Mouse (Mus musculus): ENCODE results near the gene Tshz2. TPM values are rescaled to one million over a fixed set of nuclear protein-coding genes. Genes with fewer than 3 reads are reported as not detected.

Tshz2 gene
- total RNA-seq, 1 experiment from 2014 or later: not detected

GRCm38 (mm10) chr2:169679951-169680350 is 47.1 kb downstream of the Tshz2 start:
- ATAC-seq (replicated peaks in 1 of 2; ENCODE audit: insufficient read depth in 1 of 2, low FRiP score in 2 of 2, low TSS enrichment in 1 of 2, low read depth in 1 of 2, poor library complexity in 2 of 2, severe bottlenecking in 2 of 2): no peak

DNA sequence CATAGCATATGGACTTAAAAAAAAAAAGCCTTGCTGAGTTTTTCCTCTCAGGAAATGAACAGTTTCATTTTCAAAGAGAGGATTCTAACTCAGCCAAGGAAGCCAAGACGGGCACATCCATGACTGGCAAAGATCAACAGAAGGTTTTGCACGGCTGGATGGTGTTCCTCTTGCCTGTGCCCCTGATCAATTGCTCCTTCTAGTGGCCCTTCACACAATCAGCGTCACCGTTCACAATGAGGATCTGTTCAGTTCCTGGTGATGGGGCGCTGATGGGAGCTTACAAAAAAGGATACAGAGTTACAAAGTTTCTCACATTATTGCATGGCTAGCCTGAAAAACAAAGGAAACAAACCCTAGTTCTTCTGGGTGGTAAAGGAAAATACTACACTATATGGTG is 52.4 kb downstream of the Tshz2 start:
- peak in 1 of 2 experiments; percentile 34; a peak in 1 of 4 replicates for ATAC-seq (replicated peaks in 1 of 2; ENCODE audit: insufficient read depth in 1 of 2, low FRiP score in 2 of 2, low TSS enrichment in 1 of 2, low read depth in 1 of 2, poor library complexity in 2 of 2, severe bottlenecking in 2 of 2)

DNA sequence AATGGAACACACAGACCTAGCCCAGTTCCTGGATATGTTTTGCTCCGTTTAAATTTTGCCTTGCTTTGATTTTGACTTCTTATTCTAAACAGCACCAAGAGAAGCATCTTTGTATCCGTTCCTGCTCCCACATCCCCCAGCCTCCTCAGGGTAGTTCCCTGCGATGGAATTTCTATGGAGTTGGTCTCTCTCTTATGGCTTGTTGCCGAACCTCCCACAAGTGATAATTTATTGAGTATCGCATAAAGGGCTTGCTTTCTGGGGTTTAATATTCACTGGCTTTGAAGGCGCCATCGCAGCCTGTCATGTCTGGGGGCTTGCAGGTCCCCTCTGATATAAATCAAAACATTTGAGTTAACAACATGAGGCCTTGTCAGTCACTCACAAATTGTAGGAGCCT is 52.9 kb downstream of the Tshz2 start:
- ATAC-seq (replicated peaks in 1 of 2; ENCODE audit: insufficient read depth in 1 of 2, low FRiP score in 2 of 2, low TSS enrichment in 1 of 2, low read depth in 1 of 2, poor library complexity in 2 of 2, severe bottlenecking in 2 of 2): no peak

- ATAC-seq (replicated peaks in 1 of 2; ENCODE audit: insufficient read depth in 1 of 2, low FRiP score in 2 of 2, low TSS enrichment in 1 of 2, low read depth in 1 of 2, poor library complexity in 2 of 2, severe bottlenecking in 2 of 2): no peak
Observed at GRCm38 (mm10) chr2:169686697-169687430, 54.1 kb downstream of the Tshz2 start.

DNA sequence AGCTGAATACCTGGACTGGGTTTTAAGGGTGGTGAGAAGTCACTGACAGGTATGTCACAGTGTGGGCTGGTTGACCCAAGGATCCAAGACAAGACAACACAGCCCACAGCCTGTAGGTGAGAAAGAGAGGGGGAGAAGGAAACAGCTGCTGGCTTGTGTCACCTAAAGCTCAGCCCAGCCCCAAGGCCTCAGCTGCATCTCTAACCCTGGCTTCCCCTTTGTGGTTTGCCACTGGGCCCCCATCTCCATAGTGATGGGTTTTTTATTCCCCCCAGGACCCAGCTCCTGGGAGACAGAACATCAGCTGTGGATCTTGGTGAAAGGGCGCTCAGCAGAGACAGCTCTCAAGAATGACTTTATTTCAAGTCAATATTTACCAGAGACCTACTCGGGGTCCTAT is 57.2 kb downstream of the Tshz2 start:
- peak; percentile 45 to 62; a peak in 3 of 4 replicates for ATAC-seq (replicated peaks in 1 of 2; ENCODE audit: insufficient read depth in 1 of 2, low FRiP score in 2 of 2, low TSS enrichment in 1 of 2, low read depth in 1 of 2, poor library complexity in 2 of 2, severe bottlenecking in 2 of 2)

GRCm38 (mm10) chr2:169694494-169694893 is 61.7 kb downstream of the Tshz2 start:
- ATAC-seq (replicated peaks in 1 of 2; ENCODE audit: insufficient read depth in 1 of 2, low FRiP score in 2 of 2, low TSS enrichment in 1 of 2, low read depth in 1 of 2, poor library complexity in 2 of 2, severe bottlenecking in 2 of 2): no peak

GRCm38 (mm10) chr2:169695025-169695424 is 62.2 kb downstream of the Tshz2 start:
- ATAC-seq (replicated peaks in 1 of 2; ENCODE audit: insufficient read depth in 1 of 2, low FRiP score in 2 of 2, low TSS enrichment in 1 of 2, low read depth in 1 of 2, poor library complexity in 2 of 2, severe bottlenecking in 2 of 2): no peak

- no peak for ATAC-seq (replicated peaks in 1 of 2; ENCODE audit: insufficient read depth in 1 of 2, low FRiP score in 2 of 2, low TSS enrichment in 1 of 2, low read depth in 1 of 2, poor library complexity in 2 of 2, severe bottlenecking in 2 of 2)
Observed at GRCm38 (mm10) chr2:169699141-169699540, 66.3 kb downstream of the Tshz2 start.

- no peak for ATAC-seq (replicated peaks in 1 of 2; ENCODE audit: insufficient read depth in 1 of 2, low FRiP score in 2 of 2, low TSS enrichment in 1 of 2, low read depth in 1 of 2, poor library complexity in 2 of 2, severe bottlenecking in 2 of 2)
Observed at GRCm38 (mm10) chr2:169699862-169700511, 67.2 kb downstream of the Tshz2 start.

GRCm38 (mm10) chr2:169702725-169703486 is 70.1 kb downstream of the Tshz2 start:
- peak; percentile 57 to 76 for ATAC-seq (replicated peaks in 1 of 2; ENCODE audit: insufficient read depth in 1 of 2, low FRiP score in 2 of 2, low TSS enrichment in 1 of 2, low read depth in 1 of 2, poor library complexity in 2 of 2, severe bottlenecking in 2 of 2)

- ATAC-seq (replicated peaks in 1 of 2; ENCODE audit: insufficient read depth in 1 of 2, low FRiP score in 2 of 2, low TSS enrichment in 1 of 2, low read depth in 1 of 2, poor library complexity in 2 of 2, severe bottlenecking in 2 of 2): no peak
Observed at GRCm38 (mm10) chr2:169721793-169722326, 89.0 kb downstream of the Tshz2 start.

DNA sequence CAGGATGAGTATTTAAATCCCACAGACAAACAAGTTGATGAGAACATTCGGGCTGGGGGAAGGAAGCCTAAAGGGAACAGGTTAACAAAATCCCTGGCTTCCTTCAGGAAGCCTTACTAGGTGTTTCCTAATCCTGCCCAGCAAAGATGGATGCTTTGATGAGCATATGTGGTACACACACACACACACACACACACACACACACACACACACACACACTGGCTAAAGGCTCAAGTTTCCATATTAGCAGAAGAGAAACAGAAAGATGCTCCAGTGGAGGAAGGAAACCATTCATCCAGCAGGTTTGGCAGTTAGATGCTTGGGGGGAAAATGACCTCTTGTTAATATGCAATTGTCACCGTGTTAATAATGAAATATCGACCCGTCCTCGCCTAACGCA is 89.5 kb downstream of the Tshz2 start:
- ATAC-seq (replicated peaks in 1 of 2; ENCODE audit: insufficient read depth in 1 of 2, low FRiP score in 2 of 2, low TSS enrichment in 1 of 2, low read depth in 1 of 2, poor library complexity in 2 of 2, severe bottlenecking in 2 of 2): no peak

DNA sequence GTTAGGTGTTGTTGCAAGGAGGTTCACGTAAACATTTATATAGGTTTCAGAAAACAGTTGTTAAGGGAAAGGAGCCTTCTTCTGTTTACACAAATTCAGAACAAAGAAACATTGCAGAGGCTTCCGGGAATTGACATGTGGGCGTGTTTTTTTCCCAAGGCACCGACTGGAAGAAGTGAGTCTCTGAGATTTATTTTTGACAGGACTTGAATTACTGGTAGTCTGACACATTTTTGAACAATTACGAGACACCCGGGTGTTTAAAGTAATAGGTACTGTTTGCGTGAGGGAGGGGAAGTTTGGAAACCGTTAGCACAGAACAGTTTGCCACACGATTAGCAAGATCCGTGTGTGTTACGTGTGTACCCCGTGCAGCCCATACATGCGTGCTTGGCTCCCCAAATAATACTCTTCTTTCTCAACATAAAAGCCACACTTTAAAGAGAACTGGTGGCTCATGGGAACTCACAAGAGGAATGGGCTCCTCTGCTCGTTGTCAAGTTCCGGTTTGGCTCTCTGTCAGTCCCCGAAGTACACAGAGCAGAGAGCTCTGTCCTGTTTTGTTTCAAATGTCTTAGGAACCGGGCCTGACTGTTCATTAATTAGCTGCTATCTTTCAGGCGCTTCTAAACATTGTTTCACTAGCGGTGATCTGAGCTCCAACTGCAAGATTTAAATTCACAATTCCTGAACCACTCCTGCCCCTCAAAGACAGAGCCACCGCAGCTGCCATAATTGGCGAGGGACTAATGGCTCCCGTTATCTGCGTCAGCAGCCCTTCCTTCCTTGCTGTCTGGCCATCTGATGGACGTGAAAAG is 91.0 kb downstream of the Tshz2 start:
- ATAC-seq (replicated peaks in 1 of 2; ENCODE audit: insufficient read depth in 1 of 2, low FRiP score in 2 of 2, low TSS enrichment in 1 of 2, low read depth in 1 of 2, poor library complexity in 2 of 2, severe bottlenecking in 2 of 2): peak; percentile 29 to 62

GRCm38 (mm10) chr2:169728651-169729280 is 96.0 kb downstream of the Tshz2 start:
- ATAC-seq (replicated peaks in 1 of 2; ENCODE audit: insufficient read depth in 1 of 2, low FRiP score in 2 of 2, low TSS enrichment in 1 of 2, low read depth in 1 of 2, poor library complexity in 2 of 2, severe bottlenecking in 2 of 2): no peak

DNA sequence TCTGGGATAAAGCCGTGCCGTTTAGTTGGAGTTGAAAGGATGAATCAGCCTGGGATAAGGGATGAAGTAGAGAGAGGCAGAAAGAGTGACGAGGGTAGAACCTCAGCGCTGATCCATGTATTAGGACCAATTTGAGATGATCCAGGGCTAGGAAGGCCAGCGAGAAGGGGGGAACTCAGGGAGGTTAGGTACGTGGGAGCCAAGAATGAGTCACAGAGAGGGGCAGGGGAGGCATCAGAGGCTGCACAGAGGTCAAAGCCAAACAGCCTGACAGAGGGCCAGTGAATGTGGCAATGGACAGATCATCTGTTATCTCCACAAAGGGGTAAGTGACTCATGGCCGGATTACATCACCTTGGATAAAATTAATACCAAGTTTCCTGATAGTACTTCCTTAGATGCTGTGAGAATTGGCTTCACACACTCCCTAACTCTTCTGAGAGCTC is 97.8 kb downstream of the Tshz2 start:
- ATAC-seq (replicated peaks in 1 of 2; ENCODE audit: insufficient read depth in 1 of 2, low FRiP score in 2 of 2, low TSS enrichment in 1 of 2, low read depth in 1 of 2, poor library complexity in 2 of 2, severe bottlenecking in 2 of 2): no peak

DNA sequence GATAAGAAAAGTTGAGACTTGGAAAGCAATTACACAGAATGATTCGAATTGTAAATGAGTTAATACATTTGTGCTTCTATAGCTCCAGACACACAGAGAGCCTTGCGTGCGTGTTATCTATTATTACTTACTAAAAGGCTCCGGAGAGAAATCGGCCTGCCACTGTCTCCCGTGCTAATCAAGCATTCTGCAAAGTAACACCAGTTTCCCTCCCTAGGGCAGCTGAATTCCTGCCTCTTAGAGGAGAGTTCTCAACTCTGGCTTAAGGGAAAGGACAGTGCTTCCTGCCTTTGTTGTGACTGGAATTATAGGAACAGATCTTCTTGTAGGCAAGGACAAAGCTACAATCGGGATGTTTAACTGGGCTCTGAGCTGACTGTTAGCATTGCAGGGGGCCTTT is 101.2 kb downstream of the Tshz2 start:
- no peak for ATAC-seq (replicated peaks in 1 of 2; ENCODE audit: insufficient read depth in 1 of 2, low FRiP score in 2 of 2, low TSS enrichment in 1 of 2, low read depth in 1 of 2, poor library complexity in 2 of 2, severe bottlenecking in 2 of 2)

All from hematopoietic stem cell, adult 5-6 weeks (primary cell).